Mouse (Mus musculus) neural tube, embryonic 14.5 days (tissue): Measurements from ENCODE around the gene Fabp6. TPM values are rescaled to one million over a fixed set of nuclear protein-coding genes. Genes with fewer than 3 reads are reported as not detected.

ENCODE experiments used
- ATAC-seq: fragments of 200-750 bp; cut with Nextera tagmentation; 2 replicates; pipeline ENCODE4 v1.8.0; 2017; ENCODE audit warnings: low read depth, mild to moderate bottlenecking, moderate TSS enrichment, moderate library complexity
- H3K27ac ChIP-seq: fragments of 300-500 bp; sonication (generic); 2 replicates; pipeline ENCODE4 v1.5.1; 2014; ENCODE audit warnings: low read depth, mild to moderate bottlenecking, control low read depth, low read length, moderate library complexity, mixed read lengths
- H3K27me3 ChIP-seq: fragments of 300-500 bp; sonication (generic); 2 replicates; pipeline ENCODE4 v1.6.1; 2014; ENCODE audit warnings: low read length; ENCODE audit not compliant: control insufficient read depth, insufficient read depth
- H3K36me3 ChIP-seq: fragments of 300-500 bp; sonication (generic); 2 replicates; pipeline ENCODE4 v1.6.1; 2014; ENCODE audit warnings: low read length, mixed read lengths; ENCODE audit not compliant: control insufficient read depth, insufficient read depth
- H3K4me1 ChIP-seq: fragments of 300-500 bp; sonication (generic); 2 replicates; pipeline ENCODE4 v1.6.1; 2014; ENCODE audit warnings: low read length; ENCODE audit not compliant: control insufficient read depth, insufficient read depth
- H3K4me2 ChIP-seq: fragments of 300-500 bp; sonication (generic); 2 replicates; pipeline ENCODE4 v1.6.1; 2014; ENCODE audit warnings: mild to moderate bottlenecking, low read depth, low read length, control low read depth
- H3K4me3 ChIP-seq: fragments of 300-500 bp; sonication (generic); 2 replicates; pipeline ENCODE4 v1.5.1; 2014; ENCODE audit warnings: low read depth, low read length, control low read depth, mixed read lengths
- H3K9ac ChIP-seq: fragments of 300-500 bp; sonication (generic); replicated peaks from 2 replicates; pipeline ENCODE4 v1.6.1; 2014; ENCODE audit warnings: low read depth, mild to moderate bottlenecking, control low read depth, low read length, mixed read lengths
- H3K9me3 ChIP-seq: fragments of 300-500 bp; sonication (generic); 2 replicates; pipeline ENCODE4 v1.6.1; 2016; ENCODE audit warnings: low read length; ENCODE audit not compliant: control insufficient read depth
- WGBS: fragments of 180-500 bp; shearing (Covaris S2); extraction: QIAGEN DNeasy Blood & Tissue Kit; methylation state at CpG from one replicate; pipeline ENCODE4 v1.1.7; 2014; 5-methylcytosine and 5-hydroxymethylcytosine counted together
- polyA plus RNA-seq: library from polyadenylated mRNA; unstranded; fragments of >200 nt; fragmentation: Nextera tagmentation; extraction: Ambion mirVana; gene quantifications from 2 replicates; pipeline ENCODE4 v1.2.1, GENCODE M21; 2014

Fabp6 gene
- polyA plus RNA-seq, 1 experiment from 2014 or later, result not detected

DNA sequence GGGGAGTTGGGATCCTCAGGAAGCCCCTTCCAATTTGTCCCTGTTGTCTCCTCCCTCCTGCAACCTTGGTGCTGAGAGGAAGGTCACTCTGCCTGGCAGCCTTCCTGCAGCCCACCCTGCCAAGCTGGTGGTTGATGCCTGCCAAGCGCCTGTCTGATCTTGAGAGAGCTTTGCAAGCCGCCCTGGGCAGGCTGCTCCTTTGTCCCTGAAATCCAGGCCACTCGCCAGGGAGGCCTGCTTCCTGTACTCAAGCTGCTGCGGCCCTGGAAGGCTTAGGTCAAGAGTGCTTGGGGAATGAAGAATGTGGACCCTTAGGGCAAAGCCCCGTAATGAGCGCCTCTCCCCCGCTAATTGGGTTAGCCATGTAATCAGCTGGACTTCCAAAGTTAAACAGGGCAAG, 53.2 kb downstream of the Fabp6 start:
- H3K4me1 ChIP-seq, result peaks cover 7% of the 10 kb centered on the region
- ATAC-seq, result peak; percentile 65; the same call in 1 of the 2 replicates
- H3K4me2 ChIP-seq, result no peak overlapping the region
- no peak overlapping the region for H3K9ac ChIP-seq
- no peaks in the 10 kb centered on the region for H3K9me3 ChIP-seq
- H3K4me3 ChIP-seq, result no peak overlapping the region
- no peaks in the 10 kb centered on the region for H3K36me3 ChIP-seq
- peak overlapping the region; percentile 1; the same call in 1 of the 2 replicates for H3K27ac ChIP-seq
- WGBS, result 23% methylated on average over 7 of the region's 7 CpGs
- no peaks in the 10 kb centered on the region for H3K27me3 ChIP-seq

DNA sequence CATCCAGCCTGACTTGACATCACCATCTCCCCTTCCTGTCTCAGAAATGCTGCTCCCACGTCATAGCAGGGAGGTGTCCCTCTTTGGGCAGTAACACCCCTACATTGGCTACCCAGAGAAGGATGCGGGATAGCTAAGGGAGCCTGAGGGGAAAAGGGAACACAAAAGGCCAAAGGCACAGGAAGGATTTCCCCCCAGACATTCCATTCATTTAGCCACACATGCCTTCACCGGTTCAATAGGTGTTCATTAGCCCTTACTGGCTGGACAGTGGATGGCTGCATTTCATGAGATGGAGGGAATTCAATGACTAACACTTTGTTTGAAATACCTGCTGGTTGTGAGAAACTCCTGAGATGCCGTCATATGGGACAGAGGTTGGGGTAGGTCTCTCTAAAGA, 54.7 kb downstream of the Fabp6 start:
- peaks cover 7% of the 10 kb centered on the region for H3K4me1 ChIP-seq
- H3K9me3 ChIP-seq, result no peaks in the 10 kb centered on the region
- ATAC-seq, result no peak
- H3K4me2 ChIP-seq, result no peak overlapping the region
- no peaks in the 10 kb centered on the region for H3K36me3 ChIP-seq
- H3K27me3 ChIP-seq, result no peaks in the 10 kb centered on the region
- H3K4me3 ChIP-seq, result no peak overlapping the region
- H3K9ac ChIP-seq, result no peak overlapping the region
- 62% methylated on average over 4 of the region's 4 CpGs for WGBS
- no peak overlapping the region for H3K27ac ChIP-seq

Other genes starting within 250 kb of the Fabp6 start
- 36.1 and 40.3 TPM in 2 replicates for gene Pttg1, start 175.3 kb downstream of the Fabp6 start, polyA plus RNA-seq
- gene Slu7, start 167.8 kb downstream of the Fabp6 start, polyA plus RNA-seq, result 64.2 and 65.2 TPM in 2 replicates
- gene C1qtnf2, start 127.3 kb downstream of the Fabp6 start, polyA plus RNA-seq, result 3.6 and 13.2 TPM in 2 replicates
- 9.5 and 14.5 TPM in 2 replicates for gene Ccnjl, start 72.8 kb downstream of the Fabp6 start, polyA plus RNA-seq
- gene 4933415A04Rik, start 14.5 kb downstream of the Fabp6 start, polyA plus RNA-seq, result 3.8 and 4.4 TPM in 2 replicates
- 41.7 and 45.2 TPM in 2 replicates for gene Pwwp2a, start 80.5 kb upstream of the Fabp6 start, polyA plus RNA-seq
- gene Ttc1, start 146.5 kb upstream of the Fabp6 start, polyA plus RNA-seq, result 78.6 and 81.5 TPM in 2 replicates